ENCODE assay signal across 8 mouse cellular contexts in the genomic region with DNA sequence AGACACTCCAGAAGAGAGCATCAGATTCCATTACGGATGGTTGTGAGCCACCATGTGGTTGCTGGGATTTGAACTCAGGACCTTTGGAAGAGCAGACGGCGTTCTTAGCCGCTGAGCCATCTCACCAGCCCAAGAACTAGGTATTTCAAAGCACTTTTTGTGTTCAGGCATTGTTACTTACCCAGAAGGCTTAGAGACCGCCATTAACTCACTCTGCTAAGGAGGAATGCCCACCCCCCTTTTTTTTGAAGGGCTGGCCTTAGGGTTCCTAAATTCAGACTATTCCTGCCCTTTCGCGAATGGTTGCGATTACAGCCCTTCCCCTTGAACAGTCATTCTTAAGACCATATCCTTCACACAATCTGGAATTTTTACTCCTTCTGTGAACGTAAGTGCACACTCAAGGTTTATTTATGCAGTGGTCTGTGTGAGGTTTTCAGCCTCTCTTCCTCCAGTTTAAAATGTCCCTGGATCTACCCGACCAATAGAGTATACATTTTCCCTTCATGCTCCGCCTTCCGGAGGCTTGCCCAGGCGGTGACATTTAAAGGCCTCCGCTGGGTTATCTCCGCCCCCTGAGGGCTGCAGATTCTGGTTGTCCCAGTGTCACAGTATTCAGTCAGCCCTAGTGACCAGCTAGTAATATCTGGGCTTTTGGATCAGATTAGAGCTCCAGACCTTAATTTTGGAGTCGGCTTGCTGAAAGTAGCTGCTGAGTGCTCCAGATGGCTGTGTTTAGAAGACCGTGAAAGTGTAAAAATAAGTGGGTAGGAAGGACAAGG. TPM values are rescaled to one million over a fixed set of nuclear protein-coding genes. Genes with fewer than 3 reads are reported as not detected.
DNase-seq lines count a peak whose midpoint lies in the region; ATAC-seq lines count a peak whose summit lies in the region.

No protein-coding gene starts in this region.

- DNase-seq in B cell, adult 2 months, result peak; percentile 70 to 73
- peak; percentile 73 for DNase-seq in adrenal gland, postnatal 25 days
- DNase-seq in heart, embryonic 10.5 days (ENCODE audit: low spot score), result peak; percentile 91
- peak; percentile 59 to 70 for DNase-seq in thymus, adult 18-20 months

- no peaks in the 10 kb centered on the region for H3K36me3 ChIP-seq in embryonic facial prominence, embryonic 13.5 days
- no peaks in the 10 kb centered on the region for H3K36me3 ChIP-seq in heart, embryonic 10.5 days
- no peaks in the 10 kb centered on the region for H3K36me3 ChIP-seq in kidney, embryonic 15.5 days
- 0 out of 2 replicates have a peak, but pooled peaks cover 4% of the 10 kb centered on the region for H3K36me3 ChIP-seq in liver, embryonic 15.5 days (replicated peaks)
- H3K36me3 ChIP-seq in neural tube, embryonic 14.5 days (ENCODE audit: control insufficient read depth, insufficient read depth, low read length), result no peaks in the 10 kb centered on the region

- 6% methylated on average over 17 of the region's 17 CpGs for WGBS in embryonic facial prominence, embryonic 13.5 days
- WGBS in heart, embryonic 10.5 days, result 11% methylated on average over 17 of the region's 17 CpGs
- 6% methylated on average over 17 of the region's 17 CpGs for whole genome bisulfite sequencing in kidney, embryonic 15.5 days
- 7% methylated on average over 17 of the region's 17 CpGs for WGBS in liver, embryonic 15.5 days (ENCODE audit: insufficient replicate concordance)
- WGBS in neural tube, embryonic 14.5 days, result 2% methylated on average over 17 of the region's 17 CpGs

- no peaks in the 10 kb centered on the region for H3K9me3 ChIP-seq in embryonic facial prominence, embryonic 13.5 days
- H3K9me3 ChIP-seq in heart, embryonic 10.5 days, result no peaks in the 10 kb centered on the region
- no peaks in the 10 kb centered on the region for H3K9me3 ChIP-seq in kidney, embryonic 15.5 days (replicated peaks)
- no peaks in the 10 kb centered on the region for H3K9me3 ChIP-seq in liver, embryonic 15.5 days (replicated peaks)
- H3K9me3 ChIP-seq in neural tube, embryonic 14.5 days (ENCODE audit: control insufficient read depth, low read length), result no peaks in the 10 kb centered on the region

- H3K27me3 ChIP-seq in embryonic facial prominence, embryonic 13.5 days, result no peaks in the 10 kb centered on the region
- H3K27me3 ChIP-seq in heart, embryonic 10.5 days (ENCODE audit: insufficient read depth, poor library complexity, severe bottlenecking), result no peaks in the 10 kb centered on the region
- no peaks in the 10 kb centered on the region for H3K27me3 ChIP-seq in kidney, embryonic 15.5 days
- no peaks in the 10 kb centered on the region for H3K27me3 ChIP-seq in liver, embryonic 15.5 days
- H3K27me3 ChIP-seq in neural tube, embryonic 14.5 days (ENCODE audit: control insufficient read depth, insufficient read depth, low read length), result no peaks in the 10 kb centered on the region

- H3K4me3 ChIP-seq in embryonic facial prominence, embryonic 13.5 days, result peak overlapping the region; percentile 94
- H3K4me3 ChIP-seq in heart, embryonic 10.5 days, result peak overlapping the region; percentile 94
- H3K4me3 ChIP-seq in kidney, embryonic 15.5 days (replicated peaks), result peak overlapping the region; percentile 92
- peak overlapping the region; percentile 92 for H3K4me3 ChIP-seq in liver, embryonic 15.5 days (replicated peaks)
- H3K4me3 ChIP-seq in neural tube, embryonic 14.5 days (ENCODE audit: low read depth, low read length), result peak overlapping the region; percentile 85

- peak overlapping the region; percentile 84 for H3K4me2 ChIP-seq in embryonic facial prominence, embryonic 13.5 days
- peak overlapping the region; percentile 89 for H3K4me2 ChIP-seq in kidney, embryonic 15.5 days
- peak overlapping the region; percentile 96 for H3K4me2 ChIP-seq in liver, embryonic 15.5 days
- peak overlapping the region; percentile 87 for H3K4me2 ChIP-seq in neural tube, embryonic 14.5 days (ENCODE audit: low read depth, low read length)

- no peak for ATAC-seq in embryonic facial prominence, embryonic 13.5 days (ENCODE audit: insufficient number of reproducible peaks, insufficient read depth, low FRiP score, low TSS enrichment, low read depth)
- no peak for ATAC-seq in kidney, embryonic 15.5 days (replicated peaks; ENCODE audit: low FRiP score)
- ATAC-seq in liver, embryonic 15.5 days (ENCODE audit: insufficient read depth), result no peak
- no peak for ATAC-seq in neural tube, embryonic 14.5 days (ENCODE audit: low read depth)

- peaks cover 26% of the 10 kb centered on the region for H3K4me1 ChIP-seq in embryonic facial prominence, embryonic 13.5 days
- peaks cover 36% of the 10 kb centered on the region for H3K4me1 ChIP-seq in heart, embryonic 10.5 days
- H3K4me1 ChIP-seq in kidney, embryonic 15.5 days, result peaks cover 34% of the 10 kb centered on the region
- peaks cover 52% of the 10 kb centered on the region for H3K4me1 ChIP-seq in liver, embryonic 15.5 days (replicated peaks)
- H3K4me1 ChIP-seq in neural tube, embryonic 14.5 days (ENCODE audit: control insufficient read depth, insufficient read depth, low read length), result peaks cover 16% of the 10 kb centered on the region

- peak overlapping the region; percentile 83 for H3K9ac ChIP-seq in embryonic facial prominence, embryonic 13.5 days
- peak overlapping the region; percentile 72 for H3K9ac ChIP-seq in kidney, embryonic 15.5 days
- H3K9ac ChIP-seq in liver, embryonic 15.5 days, result peak overlapping the region; percentile 66
- peak overlapping the region; percentile 46; the same call in 1 of the 2 replicates for H3K9ac ChIP-seq in neural tube, embryonic 14.5 days (replicated peaks; ENCODE audit: low read depth, low read length)

- H3K27ac ChIP-seq in embryonic facial prominence, embryonic 13.5 days, result peak overlapping the region; percentile 93
- H3K27ac ChIP-seq in heart, embryonic 10.5 days, result peak overlapping the region; percentile 96
- peak overlapping the region; percentile 100 for H3K27ac ChIP-seq in kidney, embryonic 15.5 days
- H3K27ac ChIP-seq in liver, embryonic 15.5 days (replicated peaks), result peak overlapping the region; percentile 99
- H3K27ac ChIP-seq in neural tube, embryonic 14.5 days (ENCODE audit: low read depth, low read length), result peak overlapping the region; percentile 83

RNA-seq across cellular contexts. Expression of a gene that starts 3.2 kb away (rescaled TPM):
- 59.6 and 73.2 TPM in 2 replicates for total RNA-seq in adrenal gland, postnatal 25 days (2021)
- polyA plus RNA-seq in embryonic facial prominence, embryonic 13.5 days (2015; fragmentation: Nextera tagmentation; extraction: Ambion mirVana), result 35.2 and 45.1 TPM in 2 replicates
- 36.2 and 38.1 TPM in 2 replicates for polyA plus RNA-seq in heart, embryonic 10.5 days (2016; fragmentation: Nextera tagmentation; extraction: Ambion mirVana)
- polyA plus RNA-seq in kidney, embryonic 15.5 days (2015; fragmentation: Nextera tagmentation; extraction: Ambion mirVana), result 31.8 and 36.6 TPM in 2 replicates
- 13.3 and 14.1 TPM in 2 replicates for polyA plus RNA-seq in liver, embryonic 15.5 days (2015; fragmentation: Nextera tagmentation; extraction: Ambion mirVana)
- 26.8 and 35.2 TPM in 2 replicates for polyA plus RNA-seq in neural tube, embryonic 14.5 days (2014; fragmentation: Nextera tagmentation; extraction: Ambion mirVana)

RNA-seq across cellular contexts. Expression of a gene that starts 55.5 kb away (rescaled TPM):
- total RNA-seq in adrenal gland, postnatal 25 days (2021), result 140 and 170 TPM in 2 replicates
- 66.9 and 77.5 TPM in 2 replicates for polyA plus RNA-seq in embryonic facial prominence, embryonic 13.5 days (2015; fragmentation: Nextera tagmentation; extraction: Ambion mirVana)
- 73.7 and 78.3 TPM in 2 replicates for polyA plus RNA-seq in heart, embryonic 10.5 days (2016; fragmentation: Nextera tagmentation; extraction: Ambion mirVana)
- polyA plus RNA-seq in kidney, embryonic 15.5 days (2015; fragmentation: Nextera tagmentation; extraction: Ambion mirVana), result 80.8 and 95.2 TPM in 2 replicates
- polyA plus RNA-seq in liver, embryonic 15.5 days (2015; fragmentation: Nextera tagmentation; extraction: Ambion mirVana), result 16.5 and 17.0 TPM in 2 replicates
- 43.2 and 49.9 TPM in 2 replicates for polyA plus RNA-seq in neural tube, embryonic 14.5 days (2014; fragmentation: Nextera tagmentation; extraction: Ambion mirVana)
